Mouse (Mus musculus) heart, embryonic 14.5 days (tissue): ENCODE results near the gene 1300017J02Rik. TPM values are rescaled to one million over a fixed set of nuclear protein-coding genes. Genes with fewer than 3 reads are reported as not detected.

ENCODE experiments used
- ATAC-seq: fragments of 200-750 bp; cut with Nextera tagmentation; 2 replicates; pipeline ENCODE4 v1.8.0; 2017; ENCODE audit warnings: low read depth, moderate TSS enrichment; ENCODE audit not compliant: insufficient number of reproducible peaks, insufficient read depth, low FRiP score
- H3K27ac ChIP-seq, 2 experiments: fragments of 200-500 bp in 1 of 2; fragments of 300-500 bp in 1 of 2; sonication (generic) in 1 of 2; replicated peaks in 1 of 2; 2 replicates each; pipeline ENCODE4 v1.5.1; 2012 to 2014; ENCODE audit warnings: low read depth in 2 of 2, low read length in 2 of 2, control low read depth in 1 of 2, mild to moderate bottlenecking in 1 of 2, mixed read lengths in 1 of 2; ENCODE audit not compliant: control insufficient read depth in 1 of 2, insufficient read depth in 1 of 2
- H3K27me3 ChIP-seq: fragments of 300-500 bp; sonication (generic); 2 replicates; pipeline ENCODE4 v1.6.1; 2014; ENCODE audit warnings: mild to moderate bottlenecking, low read length, control low read depth; ENCODE audit not compliant: control insufficient read depth, insufficient read depth
- H3K36me3 ChIP-seq: fragments of 300-500 bp; sonication (generic); 2 replicates; pipeline ENCODE4 v1.6.1; 2014; ENCODE audit warnings: mild to moderate bottlenecking, control low read depth, low read length, mixed read lengths; ENCODE audit not compliant: control insufficient read depth, insufficient read depth
- H3K4me1 ChIP-seq, 2 experiments: fragments of 200-500 bp in 1 of 2; fragments of 300-500 bp in 1 of 2; sonication (generic) in 1 of 2; 2 replicates each; pipeline ENCODE4 v1.6.1; 2012 to 2014; ENCODE audit warnings: low read length in 2 of 2, control low read depth in 1 of 2, mixed read lengths in 1 of 2; ENCODE audit not compliant: control insufficient read depth in 2 of 2, insufficient read depth in 2 of 2
- H3K4me2 ChIP-seq: fragments of 300-500 bp; sonication (generic); 2 replicates; pipeline ENCODE4 v1.6.1; 2014; ENCODE audit warnings: mild to moderate bottlenecking, low read length
- H3K4me3 ChIP-seq, 2 experiments: fragments of 200-500 bp in 1 of 2; fragments of 300-500 bp in 1 of 2; sonication (generic) in 1 of 2; 2 replicates each; pipeline ENCODE4 v1.5.1; 2012 to 2014; ENCODE audit warnings: low read length in 2 of 2, mild to moderate bottlenecking in 2 of 2, control low read depth in 1 of 2, low read depth in 1 of 2, moderate library complexity in 1 of 2; ENCODE audit not compliant: control insufficient read depth in 1 of 2, insufficient read depth in 1 of 2
- H3K9ac ChIP-seq: fragments of 300-500 bp; sonication (generic); 2 replicates; pipeline ENCODE4 v1.6.1; 2014; ENCODE audit warnings: mild to moderate bottlenecking, low read length
- H3K9me3 ChIP-seq: fragments of 300-500 bp; sonication (generic); 2 replicates; pipeline ENCODE4 v1.6.1; 2016; ENCODE audit warnings: low read length, control low read depth; ENCODE audit not compliant: control insufficient read depth
- WGBS: fragments of 180-500 bp; shearing (Covaris S2); extraction: QIAGEN DNeasy Blood & Tissue Kit; methylation state at CpG from one replicate; pipeline ENCODE4 v1.1.7; 2014; 5-methylcytosine and 5-hydroxymethylcytosine counted together
- polyA plus RNA-seq: library from polyadenylated mRNA; unstranded; fragments of >200 nt; fragmentation: Nextera tagmentation; extraction: Ambion mirVana; gene quantifications from 2 replicates; pipeline ENCODE4 v1.2.1, GENCODE M21; 2014

Gene 1300017J02Rik
- polyA plus RNA-seq, 1 experiment from 2014 or later: 1.3 TPM

GRCm38 (mm10) chr9:103212654-103213420 is 92.0 kb downstream of the 1300017J02Rik start:
- Histone ChIP-seq H3K36me3 (no peaks in the 10 kb centered on the region), H3K4me2 (peak overlapping the region; percentile 50), H3K27ac (peak overlapping the region in 1 of 2 experiments; percentile 1; a peak in 1 of 4 replicates), H3K4me1 (peaks cover 2 to 8% of the 10 kb centered on the region in 2 experiments; a peak in 2 of 4 replicates), H3K9me3 (no peaks in the 10 kb centered on the region), H3K4me3 (peak overlapping the region; percentile 23 to 41), H3K27me3 (no peaks in the 10 kb centered on the region), H3K9ac (0 out of 2 replicates have a peak overlapping the region, but pooled peaks have one; percentile 2)
- ATAC-seq: no peak
- WGBS: 62% methylated on average over 28 of the region's 28 CpGs

GRCm38 (mm10) chr9:103208802-103209423 is 96.0 kb downstream of the 1300017J02Rik start:
- Histone ChIP-seq H3K4me3 (no peak overlapping the region), H3K4me2 (no peak overlapping the region), H3K4me1 (peaks cover 0 to 4% of the 10 kb centered on the region in 2 experiments; a peak in 1 of 4 replicates), H3K36me3 (no peaks in the 10 kb centered on the region), H3K27ac (no peak overlapping the region), H3K9ac (no peak overlapping the region), H3K9me3 (no peaks in the 10 kb centered on the region), H3K27me3 (no peaks in the 10 kb centered on the region)
- ATAC-seq: no peak
- WGBS: 61% methylated on average over 6 of the region's 6 CpGs

- Histone ChIP-seq H3K9me3 (no peaks in the 10 kb centered on the region), H3K4me3 (peak overlapping the region in 1 of 2 experiments; percentile 26; a peak in 2 of 4 replicates), H3K36me3 (no peaks in the 10 kb centered on the region), H3K9ac (no peak overlapping the region), H3K4me2 (peak overlapping the region; percentile 59), H3K4me1 (no peaks in the 10 kb centered on the region), H3K27ac (no peak overlapping the region), H3K27me3 (no peaks in the 10 kb centered on the region)
- WGBS: 9% methylated on average over 16 of the region's 16 CpGs
- ATAC-seq: peak; percentile 68; the same call in 1 of the 2 replicates
Observed at GRCm38 (mm10) chr9:103207846-103208245, 97.0 kb downstream of the 1300017J02Rik start.

- no peak for ATAC-seq
- Histone ChIP-seq H3K4me2 (no peak overlapping the region), H3K4me3 (no peak overlapping the region), H3K4me1 (0 out of 4 replicates have a peak, but pooled peaks cover 0 to 3% of the 10 kb centered on the region in 2 experiments), H3K9ac (no peak overlapping the region), H3K9me3 (no peaks in the 10 kb centered on the region), H3K27ac (no peak overlapping the region), H3K36me3 (no peaks in the 10 kb centered on the region), H3K27me3 (no peaks in the 10 kb centered on the region)
- WGBS: 84% methylated on average over 5 of the region's 5 CpGs
Observed at GRCm38 (mm10) chr9:103205786-103206185, 99.1 kb downstream of the 1300017J02Rik start.

GRCm38 (mm10) chr9:103201561-103202260 is 103.2 kb downstream of the 1300017J02Rik start, which contains the start of gene Srprb:
Gene Srprb, minus strand, starts transcription at chr9:103202137.
- WGBS: under 1% methylated on average over 45 of the region's 45 CpGs
- H3K27ac ChIP-seq: peak within 1 kb of the TSS; percentile 90 to 97
- 0 out of 4 replicates have a peak, but pooled peaks cover 0 to 3% of the 10 kb centered on the region in 2 experiments for H3K4me1 ChIP-seq
- H3K4me2 ChIP-seq: peak within 1 kb of the TSS; percentile 78
- peak within 1 kb of the TSS; percentile 86 to 100 for H3K4me3 ChIP-seq
- peaks cover 30% of the 10 kb centered on the region for H3K36me3 ChIP-seq
- peak; percentile 96 for ATAC-seq
- H3K27me3 ChIP-seq: no peaks in the 10 kb centered on the region
- H3K9ac ChIP-seq: peak within 1 kb of the TSS; percentile 91
- no peaks in the 10 kb centered on the region for H3K9me3 ChIP-seq

Other genes starting within 250 kb of the 1300017J02Rik start
- gene Rab6b, start 193.3 kb downstream of the 1300017J02Rik start, polyA plus RNA-seq: 1.0 and 1.5 TPM in 2 replicates
- gene Srprb, start 102.9 kb downstream of the 1300017J02Rik start, polyA plus RNA-seq: 43.1 and 44.6 TPM in 2 replicates
- 0.07 TPM in 1 of 2 replicates, not detected in the other for gene Gm20425, start 74.8 kb downstream of the 1300017J02Rik start, polyA plus RNA-seq
- 40.1 and 44.0 TPM in 2 replicates for gene Trf, start 74.6 kb downstream of the 1300017J02Rik start, polyA plus RNA-seq
- 42.9 and 48.4 TPM in 2 replicates for gene Topbp1, start 133 bp upstream of the 1300017J02Rik start, polyA plus RNA-seq
- gene Cdv3, start 60.8 kb upstream of the 1300017J02Rik start, polyA plus RNA-seq: 62.6 and 64.3 TPM in 2 replicates
- gene Bfsp2, start 175.3 kb upstream of the 1300017J02Rik start, polyA plus RNA-seq: 0.70 and 1.3 TPM in 2 replicates